Mouse (Mus musculus): Measurements from ENCODE around the gene Hrk.

- TF ChIP-seq CTCF (IDR thresholded peaks at IDR 0.05; ENCODE audit: borderline replicate concordance, extremely low read depth, insufficient read depth, insufficient read length) (no peak), POLR2A (IDR thresholded peaks at IDR 0.05; ENCODE audit: borderline replicate concordance, extremely low read depth, insufficient read depth, insufficient read length, poor library complexity, severe bottlenecking) (no peak)
Observed at GRCm38 (mm10) chr5:118190491-118190890, 26.0 kb downstream of the Hrk start.

All from brain, embryonic 14.5 days (tissue).